Mouse (Mus musculus) CH12.LX (cell line): ENCODE measurements around the gene Eml3. TPM values are rescaled to one million over a fixed set of nuclear protein-coding genes. Genes with fewer than 3 reads are reported as not detected.

ENCODE experiments used
- DNase-seq: peaks from one replicate; pipeline ENCODE4 v3.0.0-alpha.2; 2013; ENCODE audit errors: extremely low read depth
- H3K27ac ChIP-seq: 2 replicates; pipeline ENCODE4 v1.5.1; 2012; ENCODE audit warnings: low read depth, mild to moderate bottlenecking, control low read depth, moderate library complexity; ENCODE audit not compliant: insufficient read depth
- H3K27me3 ChIP-seq: replicated peaks from 2 replicates; pipeline ENCODE3; 2012; ENCODE audit warnings: inconsistent platforms
- H3K36me3 ChIP-seq, 2 experiments: replicated peaks in 1 of 2; 2 replicates each; pipeline versions ENCODE3 to v1.6.1; 2012; ENCODE audit warnings: inconsistent platforms in 1 of 2, low read length in 1 of 2, mild to moderate bottlenecking in 1 of 2, mixed read lengths in 1 of 2, moderate library complexity in 1 of 2; ENCODE audit not compliant: control insufficient read depth in 1 of 2, insufficient read depth in 1 of 2
- H3K4me1 ChIP-seq, 2 experiments: 2 replicates each; pipeline ENCODE4 v1.6.1; 2012; ENCODE audit warnings: inconsistent platforms in 1 of 2, moderate library complexity in 1 of 2; ENCODE audit not compliant: insufficient read depth in 2 of 2, control insufficient read depth in 1 of 2
- H3K4me2 ChIP-seq: 2 replicates; pipeline ENCODE4 v1.6.1; 2012; ENCODE audit warnings: low read depth, mild to moderate bottlenecking, control low read depth; ENCODE audit not compliant: poor library complexity, insufficient read depth, severe bottlenecking
- H3K4me3 ChIP-seq, 3 experiments: fragments of 150-350 bp in 1 of 3; sonication (generic) in 1 of 3; replicated peaks in 1 of 3; 2 replicates each; pipeline versions ENCODE3 to v1.5.1; 2011 to 2012; ENCODE audit warnings: low read depth in 2 of 3, low read length in 2 of 3, mild to moderate bottlenecking in 2 of 3, moderate library complexity in 2 of 3, control low read depth in 1 of 3, improper control_type of control experiment in 1 of 3, inconsistent platforms in 1 of 3, mixed read lengths in 1 of 3; ENCODE audit not compliant: poor library complexity in 1 of 3
- H3K79me2 ChIP-seq: replicated peaks from 2 replicates; pipeline ENCODE4 v1.6.1; 2012; ENCODE audit warnings: mild to moderate bottlenecking, moderate library complexity; ENCODE audit not compliant: control insufficient read depth, poor library complexity, insufficient read depth, severe bottlenecking; ENCODE audit errors: extremely low read depth
- H3K9ac ChIP-seq: 2 replicates; pipeline ENCODE4 v1.6.1; 2012; ENCODE audit warnings: low read depth, mild to moderate bottlenecking, control low read depth, moderate library complexity; ENCODE audit not compliant: insufficient read depth
- H3K9me3 ChIP-seq: replicated peaks from 2 replicates; pipeline ENCODE3; 2012; ENCODE audit warnings: low read length, inconsistent platforms, mixed read lengths
- BHLHE40 ChIP-seq: IDR thresholded peaks from 2 replicates; pipeline ENCODE4 v1.6.1; 2011; ENCODE audit warnings: mild to moderate bottlenecking, low read depth, low read length, improper control_type of control experiment
- CHD1 ChIP-seq: IDR thresholded peaks from 2 replicates; pipeline ENCODE4 v1.6.1; 2012; ENCODE audit warnings: low read depth, low read length, improper control_type of control experiment, inconsistent platforms
- CHD2 ChIP-seq: IDR thresholded peaks from 2 replicates; pipeline ENCODE4 v1.6.1; 2011; ENCODE audit warnings: low read length, improper control_type of control experiment
- CTCF ChIP-seq, 2 experiments: IDR thresholded peaks in 1 of 2; conservative IDR thresholded peaks in 1 of 2; 2 replicates each; pipeline ENCODE4 v1.5.1; 2011 to 2012; ENCODE audit warnings: low read depth in 2 of 2, low read length in 2 of 2, improper control_type of control experiment in 1 of 2, inconsistent platforms in 1 of 2, mild to moderate bottlenecking in 1 of 2, moderate library complexity in 1 of 2
- E2F4 ChIP-seq: IDR thresholded peaks from 2 replicates; pipeline ENCODE4 v1.6.1; 2011; ENCODE audit warnings: low read depth, low read length, improper control_type of control experiment; ENCODE audit not compliant: insufficient replicate concordance
- ELF1 ChIP-seq: IDR thresholded peaks from 2 replicates; pipeline ENCODE4 v1.6.1; 2014; ENCODE audit warnings: low read depth, mild to moderate bottlenecking, inconsistent platforms, low read length, improper control_type of control experiment
- EP300 ChIP-seq: IDR thresholded peaks from 2 replicates; pipeline ENCODE4 v1.6.1; 2011; ENCODE audit warnings: low read length, improper control_type of control experiment
- ETS1 ChIP-seq: conservative IDR thresholded peaks from 2 replicates; pipeline ENCODE4 v1.6.1; 2012; ENCODE audit warnings: low read depth, mild to moderate bottlenecking, inconsistent platforms, low read length, improper control_type of control experiment, moderate library complexity
- GABPA ChIP-seq: IDR thresholded peaks from 2 replicates; pipeline ENCODE4 v1.6.1; 2012; ENCODE audit warnings: low read depth, low read length, improper control_type of control experiment, inconsistent platforms; ENCODE audit not compliant: insufficient replicate concordance
- IRF4 ChIP-seq: IDR thresholded peaks from 2 replicates; pipeline ENCODE4 v1.6.1; 2014; ENCODE audit warnings: low read depth, mild to moderate bottlenecking, inconsistent platforms, low read length, improper control_type of control experiment
- JUN ChIP-seq: IDR thresholded peaks from 2 replicates; pipeline ENCODE4 v1.6.1; 2011; ENCODE audit warnings: low read depth, mild to moderate bottlenecking, low read length, improper control_type of control experiment, moderate library complexity; ENCODE audit not compliant: insufficient read depth
- JUND ChIP-seq: conservative IDR thresholded peaks from 2 replicates; pipeline ENCODE4 v1.6.1; 2011; ENCODE audit warnings: low read depth, low read length, improper control_type of control experiment
- KAT2A ChIP-seq: IDR thresholded peaks from 2 replicates; pipeline ENCODE4 v1.6.1; 2012; ENCODE audit warnings: low read length, improper control_type of control experiment, inconsistent platforms; ENCODE audit not compliant: insufficient replicate concordance
- MAFK ChIP-seq: IDR thresholded peaks from 2 replicates; pipeline ENCODE4 v1.6.1; 2011; ENCODE audit warnings: low read length, improper control_type of control experiment; ENCODE audit not compliant: insufficient replicate concordance
- MXI1 ChIP-seq: IDR thresholded peaks from 2 replicates; pipeline ENCODE4 v1.6.1; 2011; ENCODE audit warnings: mild to moderate bottlenecking, low read depth, low read length, improper control_type of control experiment
- NRF1 ChIP-seq: IDR thresholded peaks from 2 replicates; pipeline ENCODE4 v1.6.1; 2014; ENCODE audit warnings: low read depth, mild to moderate bottlenecking, inconsistent platforms, low read length, improper control_type of control experiment, moderate library complexity
- POLR2A ChIP-seq: IDR thresholded peaks from 2 replicates; pipeline ENCODE4 v1.6.1; 2011; ENCODE audit warnings: low read depth, mild to moderate bottlenecking, improper control_type of control experiment, low read length
- RCOR1 ChIP-seq: conservative IDR thresholded peaks from 2 replicates; pipeline ENCODE4 v1.6.1; 2012; ENCODE audit warnings: low read depth, mild to moderate bottlenecking, inconsistent platforms, low read length, improper control_type of control experiment
- TBP ChIP-seq: conservative IDR thresholded peaks from 2 replicates; pipeline ENCODE4 v1.6.1; 2011; ENCODE audit warnings: low read depth, low read length, improper control_type of control experiment
- TCF12 ChIP-seq: IDR thresholded peaks from 2 replicates; pipeline ENCODE4 v1.6.1; 2014; ENCODE audit warnings: low read depth, mild to moderate bottlenecking, inconsistent platforms, low read length, improper control_type of control experiment
- UBTF ChIP-seq: IDR thresholded peaks from 2 replicates; pipeline ENCODE4 v1.6.1; 2012; ENCODE audit warnings: low read depth, mild to moderate bottlenecking, inconsistent platforms, low read length, improper control_type of control experiment, moderate library complexity
- USF1 ChIP-seq: IDR thresholded peaks from 2 replicates; pipeline ENCODE4 v1.6.1; 2014; ENCODE audit warnings: low read depth, mild to moderate bottlenecking, inconsistent platforms, low read length, improper control_type of control experiment
- USF2 ChIP-seq: conservative IDR thresholded peaks from 2 replicates; pipeline ENCODE4 v1.6.1; 2011; ENCODE audit warnings: low read depth, low read length, improper control_type of control experiment
- ZC3H11A ChIP-seq: IDR thresholded peaks from 2 replicates; pipeline ENCODE4 v1.6.1; 2012; ENCODE audit warnings: low read depth, mild to moderate bottlenecking, inconsistent platforms, low read length, improper control_type of control experiment
- dilution Hi-C: fragments of 300-500 bp; cut with MboI; formaldehyde crosslinking; loops from 2 replicates; pipeline ENCODE4 v1.14.3; 2020; ENCODE audit warnings: low sequenced_read_pairs; ENCODE audit not compliant: extremely low pct_unique_long_range_greater_than_20kb, extremely low pct_ligation_motif_present
- in situ Hi-C: fragments of 300-500 bp; cut with MboI; formaldehyde crosslinking; loops from 3 replicates; pipeline ENCODE4 v1.14.3; 2019; ENCODE audit warnings: low sequenced_read_pairs, low pct_ligation_motif_present, low pct_unique_long_range_greater_than_20kb, mixed read lengths
- polyA plus RNA-seq: library from polyadenylated mRNA; unstranded; fragments of >175 nt; gene quantifications from 2 replicates; pipeline ENCODE4 v1.2.1, GENCODE M21; 2012; ENCODE audit warnings: low read depth; ENCODE audit not compliant: insufficient read length
- total RNA-seq, 2 experiments: library from RNA; depleted of rRNA; stranded (reverse); fragments of 300-350 nt in 1 of 2; fragments of >200 nt in 1 of 2; gene quantifications; 2 replicates each; pipeline ENCODE4 v1.2.3; 2012 to 2014

The Eml3 gene
- total and polyA plus RNA-seq, 3 experiments = 18.7 to 37.3 (median 33.3) TPM

DNA sequence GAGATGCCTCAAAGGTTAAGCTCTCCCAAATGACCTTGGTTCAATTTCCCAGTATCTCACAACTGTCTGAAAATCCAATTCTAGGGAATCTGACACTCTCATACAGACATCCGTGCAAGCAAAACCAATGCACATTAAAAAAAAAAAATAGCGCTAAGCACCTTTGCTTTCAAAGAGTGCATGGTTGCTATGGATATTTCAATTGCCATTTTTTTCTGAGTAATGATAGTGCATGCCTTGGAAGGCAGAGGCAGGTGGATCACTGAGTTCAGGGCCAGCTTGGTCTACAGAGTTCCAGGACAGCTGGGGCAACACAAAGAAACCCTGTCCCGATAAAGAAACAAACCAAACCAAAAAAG is 48.3 kb upstream of the Eml3 start:
- TF ChIP-seq E2F4 (no peak), USF2 (peak; percentile 5; the same call in 1 of the 2 replicates)
- dilution Hi-C loops = no loop called here

GRCm38 (mm10) chr19:8883616-8884015 is 45.7 kb upstream of the Eml3 start, which contains the start of the genes Lbhd1 and Gm49403:
Lbhd1 (plus strand) TSS chr19:8883732.
Gm49403 (plus strand) TSS chr19:8883930.
- no peak within 1 kb of the TSS for H3K9ac ChIP-seq
- peaks cover 0 to 26% of the 10 kb centered on the region in 2 experiments; a peak in 3 of 4 replicates for H3K4me1 ChIP-seq
- dilution Hi-C loops = no loop called here
- in situ Hi-C loops = no loop called here
- H3K4me2 ChIP-seq = no peak within 1 kb of the TSS
- peaks cover 4% of the 10 kb centered on the region; the same call in 1 of the 2 replicates for H3K79me2 ChIP-seq
- no peak within 1 kb of the TSS for H3K4me3 ChIP-seq
- no peaks in the 10 kb centered on the region for H3K9me3 ChIP-seq
- H3K27ac ChIP-seq = no peak within 1 kb of the TSS
- H3K27me3 ChIP-seq = no peaks in the 10 kb centered on the region
- TF ChIP-seq CHD1 (no peak), KAT2A (no peak), EP300 (no peak), TCF12 (no peak), JUN (no peak), GABPA (no peak), ZC3H11A (no peak)
- peaks cover 0 to 10% of the 10 kb centered on the region in 2 experiments for H3K36me3 ChIP-seq
- DNase-seq = no peak

More for the DNA sequence above, 48.3 kb upstream of the Eml3 start:
- H3K4me1 ChIP-seq = peaks cover 0 to 16% of the 10 kb centered on the region in 2 experiments; a peak in 3 of 4 replicates
- DNase-seq = no peak
- H3K27me3 ChIP-seq = no peaks in the 10 kb centered on the region
- no peaks in the 10 kb centered on the region for H3K79me2 ChIP-seq
- in situ Hi-C loops = no loop called here
- peak overlapping the region; percentile 90 to 97 (median 95) for H3K4me3 ChIP-seq
- H3K27ac ChIP-seq = no peak overlapping the region
- peak overlapping the region; percentile 73 for H3K9ac ChIP-seq
- H3K9me3 ChIP-seq = no peaks in the 10 kb centered on the region
- peaks cover 6 to 28% of the 10 kb centered on the region in 2 experiments for H3K36me3 ChIP-seq
- peak overlapping the region; percentile 68 for H3K4me2 ChIP-seq

DNA sequence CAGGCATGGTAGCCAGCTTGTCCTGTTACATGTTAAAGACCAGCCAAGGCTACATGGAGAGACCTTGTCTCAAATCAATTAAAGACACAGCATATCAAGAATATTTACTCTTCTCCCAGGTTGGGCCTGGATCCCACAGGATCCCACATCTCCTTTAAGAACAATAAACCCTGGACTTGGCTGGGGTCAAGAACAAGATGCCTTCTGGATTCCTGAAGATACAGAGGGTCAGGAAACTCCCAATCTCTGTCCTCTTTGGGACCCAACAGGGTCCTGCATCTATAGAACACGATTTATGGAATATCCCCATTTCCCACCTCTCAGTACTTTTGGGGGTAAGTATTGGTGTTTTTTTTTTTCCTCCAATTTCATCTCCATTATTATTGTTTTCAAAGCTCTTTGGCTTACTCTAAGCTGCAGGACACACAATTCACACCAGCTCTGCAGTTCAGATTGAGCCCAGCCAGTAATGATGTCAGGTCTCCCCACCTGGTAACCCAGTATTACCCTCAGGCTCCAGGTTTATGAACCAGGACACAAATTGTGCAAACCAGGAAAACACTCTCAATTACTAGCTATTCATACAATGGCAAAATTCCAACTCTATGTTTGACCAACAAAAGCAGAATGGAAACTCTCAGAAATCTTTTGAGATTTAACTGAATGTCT is 42.3 kb upstream of the Eml3 start:
- H3K9me3 ChIP-seq = no peaks in the 10 kb centered on the region
- peaks cover 26% of the 10 kb centered on the region for H3K79me2 ChIP-seq
- peaks cover 14 to 22% of the 10 kb centered on the region in 2 experiments for H3K36me3 ChIP-seq
- no peaks in the 10 kb centered on the region for H3K27me3 ChIP-seq
- peak overlapping the region; percentile 6 to 77 (median 68) for H3K4me3 ChIP-seq
- peak overlapping the region; percentile 66 for H3K4me2 ChIP-seq
- peaks cover 0 to 32% of the 10 kb centered on the region in 2 experiments; a peak in 2 of 4 replicates for H3K4me1 ChIP-seq
- no peak for DNase-seq
- dilution Hi-C loops (no loop called here), in situ Hi-C loops (no loop called here)
- no peak overlapping the region for H3K27ac ChIP-seq
- peak overlapping the region; percentile 95 for H3K9ac ChIP-seq
- TF ChIP-seq UBTF (no peak), POLR2A (peak; percentile 46), TBP (no peak), NRF1 (no peak), EP300 (no peak), MXI1 (0 out of 2 replicates have a peak, but pooled peaks have one; percentile 44), RCOR1 (no peak), IRF4 (no peak), ETS1 (no peak), CTCF (conservative IDR thresholded peaks at IDR 0.05 in 1 of 2, IDR thresholded peaks at IDR 0.05 in 1 of 2; ENCODE audit: low read depth in 2 of 2, low read length in 2 of 2) (no peak), JUND (no peak), E2F4 (no peak), USF1 (no peak), TCF12 (no peak), ELF1 (no peak), CHD2 (peak; percentile 85), BHLHE40 (no peak), CHD1 (peak; percentile 27), MAFK (no peak), ZC3H11A (no peak)
